Mouse (Mus musculus): ENCODE measurements around the gene Tm9sf4.

Gene Tm9sf4

GRCm38 (mm10) chr2:153217826-153218340 lies 56.8 kb downstream of the Tm9sf4 start:
- no peak for DNase-seq

DNA sequence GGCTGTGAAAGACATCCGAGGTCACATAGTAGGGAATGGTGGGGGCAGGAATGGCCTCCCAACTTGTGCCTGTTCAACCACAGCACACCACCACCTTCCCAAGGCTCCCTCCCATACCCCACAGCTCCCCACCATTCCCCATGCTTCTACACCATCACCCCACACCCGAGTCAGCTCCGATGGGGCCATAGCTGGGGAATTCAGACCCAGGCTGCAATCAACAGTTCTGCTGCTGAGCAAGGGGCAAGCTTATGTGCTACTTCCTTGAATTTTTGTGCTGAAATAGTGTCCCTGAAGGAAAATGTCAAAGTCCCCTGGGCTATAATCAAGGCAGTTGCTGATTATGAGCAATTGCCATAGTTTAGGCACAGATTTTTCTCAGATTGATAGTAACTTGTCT lies 57.4 kb downstream of the Tm9sf4 start:
- no peak for DNase-seq

- no peak for DNase-seq
Measured at GRCm38 (mm10) chr2:153221620-153222019, 60.5 kb downstream of the Tm9sf4 start.

- no peak for DNase-seq
Measured at GRCm38 (mm10) chr2:153222130-153222529, 61.0 kb downstream of the Tm9sf4 start.

DNA sequence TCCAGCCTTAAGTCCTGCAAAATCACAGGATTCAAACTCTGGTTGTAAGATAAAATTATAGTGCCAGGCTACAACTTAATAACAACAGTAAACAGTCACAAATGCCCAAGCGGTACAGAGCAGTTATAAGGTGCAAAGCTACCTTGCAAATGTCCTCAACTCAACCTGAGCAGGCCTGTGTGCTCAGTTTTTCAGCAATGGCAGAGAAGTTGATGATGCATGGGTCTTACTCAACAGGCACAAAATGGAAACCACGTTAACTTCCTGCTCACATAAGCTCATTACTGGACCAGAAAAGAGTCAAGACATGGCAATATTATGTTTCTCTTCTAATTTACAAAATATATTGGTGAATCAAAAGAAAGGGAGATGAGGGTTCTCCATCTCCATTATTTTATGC lies 61.5 kb downstream of the Tm9sf4 start:
- DNase-seq, result no peak

DNA sequence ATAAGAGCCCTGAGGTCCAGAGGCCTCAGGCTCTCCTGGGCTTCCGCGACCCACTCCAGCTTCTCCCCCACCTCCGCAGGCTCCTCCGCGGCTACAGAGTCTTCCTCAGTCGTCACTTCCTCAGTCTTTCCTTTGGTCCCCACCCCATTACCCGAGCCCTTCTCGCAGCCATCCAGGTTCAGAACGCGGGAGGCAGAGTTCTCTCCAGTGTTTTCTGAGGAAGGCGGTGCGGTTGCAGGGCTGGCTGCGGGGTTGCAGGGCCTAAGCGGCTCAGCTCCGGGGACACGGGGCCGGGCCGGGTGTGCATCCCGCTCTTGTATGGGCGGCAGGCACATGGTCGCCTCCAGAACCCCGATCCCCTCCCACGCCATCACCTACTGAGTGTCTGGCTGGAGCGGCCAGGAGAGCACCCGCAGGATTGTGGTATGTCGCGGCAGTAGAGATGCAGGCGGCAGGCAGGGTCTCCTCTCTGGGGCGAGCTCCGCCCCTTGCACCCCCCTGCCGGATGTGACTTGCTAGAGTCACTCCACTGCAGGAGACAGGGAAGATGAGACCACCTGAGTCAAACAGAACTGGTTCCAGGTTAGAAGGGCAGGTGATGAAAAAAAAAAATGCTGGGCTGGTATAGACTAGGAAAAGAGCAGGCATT lies 64.0 kb downstream of the Tm9sf4 start, which contains the start of gene Tspyl3:
Gene Tspyl3, minus strand, starts transcription at position 496 of the 649 bp plus-strand sequence.
- DNase-seq, result peak; percentile 71

DNA sequence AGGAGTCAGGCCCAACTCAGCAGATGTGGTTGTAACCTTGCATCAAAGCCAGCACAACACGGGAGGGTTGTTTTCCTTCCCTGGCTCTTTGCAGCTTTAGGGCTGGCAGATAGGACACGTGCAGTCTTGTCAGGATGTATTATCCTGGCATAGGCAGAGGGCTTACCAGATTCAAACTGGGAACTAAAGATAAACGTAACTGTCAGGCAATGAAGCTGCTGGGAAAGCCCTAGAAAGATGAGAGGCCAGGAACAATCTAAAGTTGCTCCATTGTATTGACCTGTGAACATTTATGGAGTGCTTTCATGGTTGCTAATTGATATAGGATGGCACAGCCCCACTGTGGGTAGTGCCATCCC lies 64.5 kb downstream of the Tm9sf4 start:
- no peak for DNase-seq

DNA sequence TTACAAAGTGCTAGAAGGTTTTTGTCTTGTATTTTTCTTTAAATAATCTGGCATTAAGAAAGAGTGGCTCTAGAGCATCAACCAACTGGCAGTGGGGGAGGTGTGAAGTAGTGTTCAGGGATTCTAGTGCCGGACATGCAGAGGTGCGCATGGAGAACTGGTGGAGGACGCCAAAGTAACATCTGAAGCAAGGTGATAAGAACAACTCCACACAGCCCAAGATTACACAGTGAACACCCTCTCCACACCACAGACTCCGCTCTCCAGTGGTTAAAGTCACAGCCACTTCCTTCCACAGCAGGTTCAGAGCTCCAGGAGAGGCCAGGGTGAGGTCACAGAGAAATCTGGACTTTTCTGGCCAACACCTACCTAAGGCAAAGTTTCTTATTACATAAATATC lies 66.9 kb downstream of the Tm9sf4 start:
- no peak for DNase-seq

GRCm38 (mm10) chr2:153228523-153228922 lies 67.4 kb downstream of the Tm9sf4 start:
- no peak for DNase-seq

- no peak for DNase-seq
Measured at GRCm38 (mm10) chr2:153237193-153237592, 76.1 kb downstream of the Tm9sf4 start.

DNA sequence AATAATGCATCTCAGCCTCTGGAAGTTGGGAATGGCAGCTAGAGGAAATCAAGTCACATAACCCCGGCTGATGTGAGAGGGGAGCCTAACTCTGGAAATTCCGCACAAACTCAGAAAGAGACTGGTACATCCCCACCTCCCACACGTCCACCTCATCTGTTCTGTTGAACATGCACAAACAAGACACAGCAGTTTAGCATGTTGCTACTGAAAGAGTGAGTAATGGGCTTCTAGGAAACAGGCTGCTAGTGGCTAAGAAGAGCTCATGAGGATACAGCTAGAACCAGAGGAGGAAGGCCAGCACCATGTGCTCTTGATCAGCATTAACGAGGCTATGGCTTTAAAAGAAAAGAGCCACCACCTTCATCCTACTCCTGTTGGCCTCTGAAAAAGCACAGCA lies 76.8 kb downstream of the Tm9sf4 start:
- no peak for DNase-seq

DNA sequence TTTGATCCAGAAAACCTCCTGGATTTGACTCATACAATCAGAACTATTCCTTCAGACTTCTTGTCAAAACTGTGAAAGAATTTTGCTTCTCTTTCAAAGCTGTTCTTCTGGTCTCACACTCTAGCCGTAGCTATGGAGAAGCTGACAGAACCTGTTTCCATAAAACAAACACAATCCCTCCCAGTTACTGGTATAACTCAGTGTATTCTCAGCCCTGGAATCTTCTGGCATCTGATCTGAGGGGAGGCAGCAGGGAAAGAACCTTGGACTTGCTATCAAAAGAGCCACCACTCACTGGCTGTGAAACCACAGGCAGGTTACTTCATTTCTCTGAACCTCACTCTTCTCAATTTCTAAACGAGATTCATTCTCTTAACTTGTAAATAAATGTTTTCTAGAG lies 77.3 kb downstream of the Tm9sf4 start:
- no peak for DNase-seq

GRCm38 (mm10) chr2:153239021-153239859 lies 78.1 kb downstream of the Tm9sf4 start:
- peak; percentile 27 for DNase-seq

GRCm38 (mm10) chr2:153239860-153240480 lies 78.9 kb downstream of the Tm9sf4 start:
- DNase-seq, result peak; percentile 50

DNA sequence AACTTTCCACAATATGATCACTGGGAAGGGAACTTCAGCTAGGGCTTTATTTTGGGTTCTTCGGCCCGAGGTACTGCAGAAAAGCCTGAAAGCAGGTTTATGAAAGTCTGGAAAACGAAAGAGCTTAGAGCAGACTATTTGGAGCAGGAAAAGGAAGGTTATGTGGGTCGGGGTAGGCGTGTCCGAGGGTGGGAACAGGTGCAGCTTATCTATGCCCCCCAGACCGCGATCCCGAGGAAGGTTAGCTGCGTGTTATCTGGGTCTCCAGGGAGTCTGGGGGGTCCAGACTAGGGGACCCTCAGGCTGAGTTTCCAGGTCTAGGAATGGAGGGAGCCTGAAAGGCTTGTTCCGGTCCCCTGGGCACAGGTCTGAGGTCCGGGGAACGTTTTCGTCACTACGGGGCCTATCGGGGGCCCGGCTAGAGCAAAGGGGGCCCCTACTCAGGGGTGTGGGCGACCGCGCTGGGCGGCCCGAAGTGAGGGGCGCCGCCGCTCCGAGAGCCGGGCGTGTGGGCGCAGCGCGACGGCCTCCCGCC lies 79.7 kb downstream of the Tm9sf4 start:
- DNase-seq, result no peak

GRCm38 (mm10) chr2:153241250-153242014 lies 80.3 kb downstream of the Tm9sf4 start, which contains the start of the genes Plagl2 and Pofut1:
Plagl2 (minus strand) TSS chr2:153241426.
Pofut1 (plus strand) TSS chr2:153241533.
- DNase-seq, result peak; percentile 95

DNA sequence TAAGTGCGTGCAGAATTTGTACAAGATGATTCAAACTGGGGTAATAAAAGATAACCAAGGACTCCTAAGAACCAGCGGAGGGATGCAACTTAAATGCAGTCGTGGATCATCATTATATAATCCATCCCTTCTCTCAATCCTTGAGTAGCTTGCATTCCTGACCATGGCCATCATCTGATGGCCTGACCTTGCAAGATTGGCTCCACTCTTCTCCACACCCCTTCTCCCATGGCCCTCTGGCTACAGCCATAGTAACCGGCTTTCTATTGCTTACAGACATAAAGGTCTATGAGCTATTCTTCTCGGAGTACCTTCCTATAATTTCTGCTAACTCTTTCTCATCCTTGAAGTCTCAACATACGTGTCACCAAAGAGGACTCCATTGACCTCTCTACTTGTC lies 81.1 kb downstream of the Tm9sf4 start:
- DNase-seq, result no peak

- no peak for DNase-seq
Measured at GRCm38 (mm10) chr2:153249751-153250150, 88.6 kb downstream of the Tm9sf4 start.

DNA sequence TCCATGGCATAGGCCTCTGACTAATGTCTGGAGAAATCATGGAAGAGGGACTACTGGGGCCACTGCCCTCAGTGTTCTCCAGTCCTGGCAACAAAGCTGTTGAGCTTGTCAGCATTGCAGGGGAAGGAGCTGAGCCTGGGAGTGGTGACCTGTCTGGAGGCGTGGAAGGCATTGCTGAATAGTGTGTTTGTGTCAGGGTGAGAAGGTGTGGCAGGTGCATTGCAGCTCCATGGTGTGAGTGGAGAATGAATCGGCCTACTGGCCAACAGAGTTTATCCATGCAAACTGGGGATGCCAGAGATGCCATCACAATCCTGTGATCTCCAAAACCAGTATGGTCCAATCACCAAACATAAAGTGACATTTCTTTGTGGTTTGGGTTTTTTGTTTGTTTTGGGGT lies 95.5 kb downstream of the Tm9sf4 start:
- DNase-seq, result no peak

- no peak for DNase-seq
Measured at GRCm38 (mm10) chr2:153259030-153259863, 98.1 kb downstream of the Tm9sf4 start.
